Mouse (Mus musculus) megakaryocyte, embryonic 14.5 days (primary cell): ENCODE measurements around the gene Cir1.

Experiments used
- FLI1 ChIP-seq: IDR thresholded peaks from 2 replicates; pipeline ENCODE4 v1.6.1; 2012; ENCODE audit warnings: low read length, inconsistent platforms, mixed read lengths
- GATA1 ChIP-seq: IDR thresholded peaks from 3 replicates; pipeline ENCODE4 v1.6.1; 2012; ENCODE audit warnings: mixed read lengths, low read length, inconsistent platforms, borderline replicate concordance

GRCm38 (mm10) chr2:73274119-73274920 is 38.2 kb downstream of the Cir1 start:
- no peak for TF ChIP-seq GATA1
- no peak for TF ChIP-seq FLI1
